Mouse (Mus musculus) lung, embryonic 16.5 days (tissue): Measurements from ENCODE around the gene Timp1. TPM values are rescaled to one million over a fixed set of nuclear protein-coding genes. Genes with fewer than 3 reads are reported as not detected.

ENCODE experiments used
- ATAC-seq: fragments of 200-750 bp; cut with Nextera tagmentation; 2 replicates; pipeline ENCODE4 v1.8.0; 2017; ENCODE audit warnings: low read depth, mild to moderate bottlenecking, moderate library complexity
- H3K27ac ChIP-seq: fragments of 300-500 bp; sonication (generic); 2 replicates; pipeline ENCODE4 v1.5.1; 2014; ENCODE audit warnings: mild to moderate bottlenecking, control low read depth, low read length
- H3K27me3 ChIP-seq: fragments of 300-500 bp; sonication (generic); 2 replicates; pipeline ENCODE4 v1.6.1; 2014; ENCODE audit warnings: low read depth, low read length, mixed read lengths; ENCODE audit not compliant: control insufficient read depth, insufficient read depth
- H3K36me3 ChIP-seq: fragments of 300-500 bp; sonication (generic); 2 replicates; pipeline ENCODE4 v1.6.1; 2014; ENCODE audit warnings: low read length; ENCODE audit not compliant: control insufficient read depth, insufficient read depth
- H3K4me1 ChIP-seq: fragments of 300-500 bp; sonication (generic); replicated peaks from 2 replicates; pipeline ENCODE4 v1.6.1; 2014; ENCODE audit warnings: low read length, mixed read lengths; ENCODE audit not compliant: control insufficient read depth, insufficient read depth
- H3K4me2 ChIP-seq: fragments of 300-500 bp; sonication (generic); 2 replicates; pipeline ENCODE4 v1.6.1; 2014; ENCODE audit warnings: low read depth, low read length, control low read depth
- H3K4me3 ChIP-seq: fragments of 300-500 bp; sonication (generic); 2 replicates; pipeline ENCODE4 v1.5.1; 2014; ENCODE audit warnings: mild to moderate bottlenecking, low read length, control low read depth
- H3K9ac ChIP-seq: fragments of 300-500 bp; sonication (generic); 2 replicates; pipeline ENCODE4 v1.6.1; 2014; ENCODE audit warnings: low read length, control low read depth
- H3K9me3 ChIP-seq: fragments of 300-500 bp; sonication (generic); 2 replicates; pipeline ENCODE4 v1.6.1; 2016; ENCODE audit warnings: low read length; ENCODE audit not compliant: control insufficient read depth
- WGBS: fragments of 180-500 bp; shearing (Covaris S2); extraction: QIAGEN DNeasy Blood & Tissue Kit; methylation state at CpG from one replicate; pipeline ENCODE4 v1.1.7; 2014; 5-methylcytosine and 5-hydroxymethylcytosine counted together
- microRNA-seq: library from miRNA; unstranded; fragments of <30 nt; microRNA quantifications from one replicate; pipeline ENCODE4, GENCODE M21; 2016
- polyA plus RNA-seq: library from polyadenylated mRNA; unstranded; fragments of >200 nt; fragmentation: Nextera tagmentation; extraction: Ambion mirVana; gene quantifications from 2 replicates; pipeline ENCODE4 v1.2.1, GENCODE M21; 2015

Gene Timp1
- polyA plus RNA-seq, 1 experiment from 2014 or later = 26.1 TPM

DNA sequence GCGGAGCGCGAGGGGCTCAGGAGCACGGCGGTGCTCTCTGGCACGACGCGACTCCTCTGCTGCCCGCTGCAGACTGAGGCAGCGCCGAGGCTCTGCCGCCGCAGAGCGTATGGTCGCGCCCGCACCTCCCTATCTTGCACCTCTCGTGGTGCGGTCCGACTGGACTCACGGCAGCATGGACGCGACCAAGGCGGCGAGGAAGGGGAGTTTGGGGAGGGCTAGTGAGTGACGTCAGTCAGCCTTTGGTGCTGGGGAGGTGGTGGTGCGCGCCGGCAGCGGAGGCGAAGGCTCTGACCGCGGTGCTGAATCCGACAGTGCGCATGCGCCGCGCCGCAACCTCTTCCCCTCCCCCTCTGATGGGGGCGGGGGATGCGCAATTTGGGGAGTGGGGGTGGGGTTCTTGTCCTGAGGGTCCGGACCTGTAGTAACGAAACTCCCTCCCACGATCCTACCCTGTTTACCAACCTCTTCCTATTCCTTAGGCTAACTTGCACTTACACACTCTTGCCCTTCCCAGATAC lies 50.9 kb downstream of the Timp1 start, which contains the start of gene Syn1:
Gene Syn1 (minus strand): TSS at position 161 of the 521 bp plus-strand sequence.
- Histone ChIP-seq H3K9ac (0 out of 2 replicates have a peak within 1 kb of the TSS, but pooled peaks have one; percentile 4), H3K9me3 (no peaks in the 10 kb centered on the region), H3K36me3 (no peaks in the 10 kb centered on the region), H3K4me2 (peak within 1 kb of the TSS; percentile 70), H3K4me1 (0 out of 2 replicates have a peak, but pooled peaks cover 3% of the 10 kb centered on the region), H3K27ac (no peak within 1 kb of the TSS), H3K27me3 (no peaks in the 10 kb centered on the region; the same call in 1 of the 2 replicates), H3K4me3 (peak within 1 kb of the TSS; percentile 47)
- peak; percentile 98 for ATAC-seq
- 16% methylated on average over 18 of the region's 44 CpGs for WGBS

- 38% methylated on average over 5 of the region's 5 CpGs for WGBS
- no peak overlapping the region for H3K27ac ChIP-seq
- H3K4me3 ChIP-seq = no peak overlapping the region
- H3K9ac ChIP-seq = no peak overlapping the region
- 0 out of 2 replicates have a peak, but pooled peaks cover 3% of the 10 kb centered on the region for H3K4me1 ChIP-seq
- H3K27me3 ChIP-seq = no peaks in the 10 kb centered on the region; the same call in 1 of the 2 replicates
- H3K4me2 ChIP-seq = no peak overlapping the region; the same call in 1 of the 2 replicates
- no peaks in the 10 kb centered on the region for H3K9me3 ChIP-seq
- no peak for ATAC-seq
- no peaks in the 10 kb centered on the region for H3K36me3 ChIP-seq
These were observed 51.4 kb downstream of the Timp1 start for GRCm38 (mm10) chrX:20921366-20921765.

DNA sequence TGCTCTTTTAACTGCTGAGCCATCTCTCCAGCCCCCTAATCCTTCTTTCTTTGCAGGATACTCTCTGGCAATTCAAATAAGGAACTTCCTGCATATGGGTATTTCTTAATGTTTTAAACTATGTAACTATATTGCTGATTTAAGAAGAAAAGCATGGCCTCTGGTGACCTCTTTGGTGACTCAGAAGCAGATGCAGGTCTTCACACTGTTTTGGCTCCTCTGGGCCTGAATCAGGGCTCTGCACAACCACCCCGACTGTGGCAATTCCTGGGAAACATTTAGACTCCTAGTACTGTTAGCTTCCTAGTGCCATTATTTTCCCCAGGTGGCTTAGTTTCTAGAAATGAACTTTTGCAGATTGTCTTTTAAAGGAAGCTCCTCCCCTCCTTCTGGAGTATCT lies 53.5 kb downstream of the Timp1 start:
- Histone ChIP-seq H3K27me3 (no peaks in the 10 kb centered on the region; the same call in 1 of the 2 replicates), H3K4me2 (no peak overlapping the region), H3K9me3 (no peaks in the 10 kb centered on the region), H3K9ac (no peak overlapping the region), H3K27ac (no peak overlapping the region), H3K4me3 (no peak overlapping the region), H3K4me1 (0 out of 2 replicates have a peak, but pooled peaks cover 3% of the 10 kb centered on the region), H3K36me3 (no peaks in the 10 kb centered on the region)
- 85% methylated on average over 1 of the region's 1 CpGs for WGBS
- no peak for ATAC-seq

Small RNA genes within 50 kb of the gene (microRNA-seq; reads per million reads assigned to microRNA genes)
- gene Gm24824 (not detected), gene Mir5617 (not detected)

Other genes with a start within 250 kb of the Timp1 start
- gene Uba1, start 211.8 kb upstream of the Timp1 start, polyA plus RNA-seq = 181 and 190 TPM in 2 replicates
- gene Cdk16, start 182.2 kb upstream of the Timp1 start, polyA plus RNA-seq = 95.4 and 101 TPM in 2 replicates
- gene Usp11, start 166.3 kb upstream of the Timp1 start, polyA plus RNA-seq = 41.4 and 42.3 TPM in 2 replicates
- gene Araf, start 72.4 kb upstream of the Timp1 start, polyA plus RNA-seq = 107 and 118 TPM in 2 replicates
- gene Syn1, start 50.8 kb downstream of the Timp1 start, polyA plus RNA-seq = 0.31 TPM in 2 replicates
- gene Cfp, start 61.4 kb downstream of the Timp1 start, polyA plus RNA-seq = 8.0 and 11.9 TPM in 2 replicates
- 11.1 and 11.6 TPM in 2 replicates for gene Elk1, start 80.4 kb downstream of the Timp1 start, polyA plus RNA-seq
- gene Uxt, start 91.9 kb downstream of the Timp1 start, polyA plus RNA-seq = 55.3 and 57.8 TPM in 2 replicates
- gene Zfp182, start 192.2 kb downstream of the Timp1 start, polyA plus RNA-seq = 5.8 and 6.3 TPM in 2 replicates
- gene Spaca5, start 198.2 kb downstream of the Timp1 start, polyA plus RNA-seq = not detected in 2 replicates
- gene Zfp300, start 219.4 kb downstream of the Timp1 start, polyA plus RNA-seq = 0.85 and 1.3 TPM in 2 replicates
- gene Ssxa1, start 245.7 kb downstream of the Timp1 start, polyA plus RNA-seq = not detected in 2 replicates